Mouse (Mus musculus) forebrain, embryonic 12.5 days (tissue): Measurements from ENCODE around the gene Nif3l1. TPM values are rescaled to one million over a fixed set of nuclear protein-coding genes. Genes with fewer than 3 reads are reported as not detected.

Source experiments
- ATAC-seq: fragments of 200-750 bp; cut with Nextera tagmentation; 2 replicates; pipeline ENCODE4 v1.8.0; 2017; ENCODE audit warnings: moderate TSS enrichment; ENCODE audit not compliant: low FRiP score
- H3K27ac ChIP-seq: fragments of 300-500 bp; sonication (generic); 2 replicates; pipeline ENCODE4 v1.5.1; 2016; ENCODE audit warnings: mild to moderate bottlenecking
- H3K27me3 ChIP-seq: fragments of 300-500 bp; sonication (generic); 2 replicates; pipeline ENCODE4 v1.6.1; 2016; ENCODE audit warnings: mild to moderate bottlenecking
- H3K36me3 ChIP-seq: fragments of 300-500 bp; sonication (generic); replicated peaks from 2 replicates; pipeline ENCODE4 v1.6.1; 2016; ENCODE audit warnings: mild to moderate bottlenecking
- H3K4me1 ChIP-seq: fragments of 300-500 bp; sonication (generic); 2 replicates; pipeline ENCODE4 v1.6.1; 2016
- H3K4me2 ChIP-seq: fragments of 300-500 bp; sonication (generic); 2 replicates; pipeline ENCODE4 v1.6.1; 2016; ENCODE audit warnings: mild to moderate bottlenecking, moderate library complexity
- H3K4me3 ChIP-seq: fragments of 300-500 bp; sonication (generic); replicated peaks from 2 replicates; pipeline ENCODE4 v1.5.1; 2016; ENCODE audit warnings: mild to moderate bottlenecking
- H3K9ac ChIP-seq: fragments of 300-500 bp; sonication (generic); 2 replicates; pipeline ENCODE4 v1.6.1; 2016; ENCODE audit warnings: mild to moderate bottlenecking
- H3K9me3 ChIP-seq: fragments of 300-500 bp; sonication (generic); 2 replicates; pipeline ENCODE4 v1.6.1; 2016
- WGBS: fragments of 180-500 bp; shearing (Covaris S2); methylation state at CpG from one replicate; pipeline ENCODE4 v1.1.7; 2016; 5-methylcytosine and 5-hydroxymethylcytosine counted together
- polyA plus RNA-seq: library from polyadenylated mRNA; unstranded; fragments of >200 nt; fragmentation: Nextera tagmentation; extraction: Ambion mirVana; gene quantifications from 2 replicates; pipeline ENCODE4 v1.2.1, GENCODE M21; 2016

The Nif3l1 gene
- 57.9 and 65.0 TPM in 2 replicates for polyA plus RNA-seq

DNA sequence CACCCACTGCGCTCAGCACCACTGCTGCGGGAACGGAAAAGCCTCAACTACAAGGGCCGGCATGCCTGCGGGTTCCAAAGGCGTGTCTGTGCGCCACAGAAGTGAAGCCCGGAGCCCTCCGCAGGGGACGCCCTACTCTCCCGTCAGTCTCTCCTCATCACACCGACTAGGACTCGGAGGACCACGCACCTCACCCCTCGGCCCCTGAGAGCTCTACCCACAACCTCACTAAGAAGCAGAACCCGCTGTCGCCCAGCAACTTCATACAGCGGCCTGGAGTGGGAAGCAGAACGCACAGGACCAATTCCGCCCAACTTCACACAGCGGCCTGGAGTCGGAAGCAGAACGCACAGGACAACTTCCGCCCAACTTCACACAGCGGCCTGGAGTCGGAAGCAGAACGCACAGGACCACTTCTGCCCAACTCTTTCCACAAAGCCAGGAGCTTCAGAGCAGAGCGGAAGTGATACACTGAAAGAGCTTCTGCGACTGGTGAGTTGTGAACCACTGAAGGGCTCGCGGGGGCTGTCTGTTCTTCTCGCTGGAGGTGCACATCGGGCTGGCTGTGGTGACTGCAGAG lies at the start of gene Nif3l1, which contains the start of gene Ppil3:
Nif3l1 (plus strand) TSS at position 9 of the 580 bp plus-strand sequence.
Ppil3 (minus strand) TSS at position 344 of the 580 bp plus-strand sequence.
- Histone ChIP-seq H3K36me3 (peaks cover 31% of the 10 kb centered on the region), H3K9me3 (no peaks in the 10 kb centered on the region), H3K4me1 (peaks cover 26% of the 10 kb centered on the region), H3K4me2 (peak within 1 kb of the TSS; percentile 64), H3K27ac (peak within 1 kb of the TSS; percentile 88), H3K9ac (peak within 1 kb of the TSS; percentile 79), H3K27me3 (no peaks in the 10 kb centered on the region), H3K4me3 (peak within 1 kb of the TSS; percentile 66)
- under 1% methylated on average over 33 of the region's 33 CpGs for WGBS
- peak; percentile 95 for ATAC-seq

DNA sequence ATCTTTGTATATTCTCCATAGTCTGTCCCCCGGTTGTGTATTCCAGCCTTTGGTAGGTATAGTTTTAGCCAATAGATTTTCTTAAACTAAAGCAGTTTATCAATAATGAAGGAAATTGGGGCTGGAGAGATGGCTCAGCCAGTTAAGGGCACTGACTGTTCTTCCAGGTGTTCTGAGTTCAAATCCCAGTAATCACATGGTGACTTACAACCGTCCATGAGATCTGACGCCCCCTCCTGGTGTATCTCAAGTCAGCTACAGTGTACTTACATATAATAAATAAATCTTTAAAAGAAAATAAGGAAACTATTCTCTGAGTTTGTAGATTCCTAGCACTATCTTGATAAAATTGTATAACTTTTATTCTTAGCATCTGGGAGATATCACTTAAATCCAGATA lies 49.6 kb upstream of the Nif3l1 start:
- no peak overlapping the region for H3K27ac ChIP-seq
- WGBS, result 85% methylated on average over 3 of the region's 3 CpGs
- ATAC-seq, result no peak
- peaks cover 22% of the 10 kb centered on the region for H3K4me1 ChIP-seq
- H3K4me2 ChIP-seq, result no peak overlapping the region
- H3K9ac ChIP-seq, result no peak overlapping the region
- H3K36me3 ChIP-seq, result peaks cover 55% of the 10 kb centered on the region
- H3K27me3 ChIP-seq, result no peaks in the 10 kb centered on the region
- no peaks in the 10 kb centered on the region for H3K9me3 ChIP-seq
- no peak overlapping the region for H3K4me3 ChIP-seq

DNA sequence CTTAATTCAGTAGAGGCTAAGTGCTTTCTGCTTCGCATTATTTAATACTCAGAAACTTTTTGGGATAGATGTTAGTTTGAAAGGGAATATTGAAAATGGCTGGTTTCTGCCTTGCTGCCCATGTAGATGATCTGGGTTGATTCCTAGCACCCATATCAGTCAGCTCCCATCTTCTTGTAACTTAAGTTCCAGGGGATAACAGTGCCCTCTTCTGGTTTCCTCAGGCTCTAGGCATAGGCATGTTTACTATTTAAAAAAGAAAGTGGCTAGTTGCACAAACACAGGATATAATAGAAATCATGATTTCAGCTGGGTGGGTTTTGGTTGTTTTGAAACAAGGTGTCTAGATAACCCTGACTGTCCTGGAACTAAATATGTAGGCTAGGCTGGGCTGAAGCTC lies 48.8 kb upstream of the Nif3l1 start:
- Histone ChIP-seq H3K4me1 (peaks cover 21% of the 10 kb centered on the region), H3K4me3 (no peak overlapping the region), H3K9me3 (no peaks in the 10 kb centered on the region), H3K27me3 (no peaks in the 10 kb centered on the region), H3K9ac (no peak overlapping the region), H3K36me3 (peaks cover 63% of the 10 kb centered on the region), H3K4me2 (no peak overlapping the region), H3K27ac (no peak overlapping the region)
- WGBS, result 100% methylated on average over 1 of the region's 1 CpGs
- ATAC-seq, result no peak

DNA sequence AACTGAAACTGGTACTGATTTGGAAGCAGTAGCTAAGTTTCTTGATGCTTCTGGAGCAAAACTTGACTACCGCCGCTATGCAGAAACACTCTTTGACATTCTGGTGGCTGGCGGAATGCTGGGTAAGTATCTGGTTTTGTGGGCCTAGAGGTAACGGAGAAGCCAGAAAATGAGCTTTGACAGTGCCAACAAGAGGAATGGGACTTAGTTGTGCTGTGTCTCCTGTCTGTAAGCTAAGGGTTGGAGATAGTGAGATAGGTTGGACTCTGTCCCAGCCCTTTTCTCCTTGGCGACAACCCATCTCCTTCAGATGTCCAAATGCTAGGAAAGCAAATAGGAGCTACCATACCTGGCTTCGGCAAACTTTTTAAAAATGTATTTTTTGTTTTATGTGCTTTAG lies 47.2 kb upstream of the Nif3l1 start:
- ATAC-seq, result no peak
- WGBS, result 91% methylated on average over 6 of the region's 6 CpGs
- H3K36me3 ChIP-seq, result peaks cover 78% of the 10 kb centered on the region
- H3K4me1 ChIP-seq, result peaks cover 13% of the 10 kb centered on the region
- H3K9me3 ChIP-seq, result no peaks in the 10 kb centered on the region
- H3K27ac ChIP-seq, result no peak overlapping the region
- H3K27me3 ChIP-seq, result no peaks in the 10 kb centered on the region
- H3K4me2 ChIP-seq, result no peak overlapping the region
- no peak overlapping the region for H3K4me3 ChIP-seq
- H3K9ac ChIP-seq, result no peak overlapping the region

DNA sequence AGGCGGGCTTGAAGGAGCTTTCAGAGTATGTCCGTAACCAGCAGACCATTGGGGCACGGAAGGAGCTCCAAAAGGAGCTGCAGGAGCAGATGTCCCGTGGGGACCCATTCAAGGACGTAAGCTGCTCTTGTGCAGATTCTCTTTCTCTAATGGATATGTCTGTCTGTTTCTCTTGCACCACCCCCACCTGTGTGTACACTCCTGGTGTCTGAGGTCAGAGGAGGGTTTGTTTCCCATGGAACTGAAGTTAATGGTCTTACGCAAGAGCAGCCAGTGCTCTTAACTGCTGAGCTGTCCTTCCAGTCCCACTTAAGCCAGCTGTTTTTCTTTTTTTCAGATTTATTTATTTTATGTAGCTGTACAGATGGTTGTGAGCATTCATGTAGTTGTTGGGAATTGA lies 43.6 kb upstream of the Nif3l1 start:
- Histone ChIP-seq H3K4me2 (no peak overlapping the region), H3K27ac (no peak overlapping the region), H3K9ac (no peak overlapping the region), H3K36me3 (peaks cover 91% of the 10 kb centered on the region), H3K4me1 (no peaks in the 10 kb centered on the region), H3K9me3 (no peaks in the 10 kb centered on the region), H3K4me3 (no peak overlapping the region), H3K27me3 (no peaks in the 10 kb centered on the region)
- ATAC-seq, result no peak
- WGBS, result 95% methylated on average over 6 of the region's 6 CpGs

DNA sequence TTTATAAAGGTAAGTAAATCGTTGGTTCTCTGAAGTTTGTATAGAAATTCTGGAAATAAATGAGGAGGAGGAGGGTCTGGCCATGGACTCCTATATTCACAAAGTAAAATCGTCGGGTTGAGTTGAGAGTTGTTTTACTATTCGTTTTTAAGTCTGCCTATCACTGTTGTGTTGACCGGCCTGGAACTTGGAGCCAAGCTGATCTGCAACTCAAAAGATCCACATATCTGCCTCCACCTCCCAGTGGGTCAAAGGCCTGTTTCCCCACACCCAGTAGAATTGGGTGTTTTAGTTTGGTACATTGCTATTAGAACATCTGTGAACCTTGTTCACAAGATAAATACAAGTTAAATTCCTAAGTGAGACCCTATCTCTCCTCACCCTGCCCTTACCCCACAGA lies 41.2 kb upstream of the Nif3l1 start:
- no peak overlapping the region for H3K4me3 ChIP-seq
- no peak for ATAC-seq
- H3K9me3 ChIP-seq, result no peaks in the 10 kb centered on the region
- 94% methylated on average over 5 of the region's 5 CpGs for WGBS
- no peak overlapping the region for H3K27ac ChIP-seq
- H3K4me1 ChIP-seq, result no peaks in the 10 kb centered on the region
- peaks cover 67% of the 10 kb centered on the region for H3K36me3 ChIP-seq
- H3K27me3 ChIP-seq, result no peaks in the 10 kb centered on the region
- no peak overlapping the region for H3K4me2 ChIP-seq
- H3K9ac ChIP-seq, result no peak overlapping the region

DNA sequence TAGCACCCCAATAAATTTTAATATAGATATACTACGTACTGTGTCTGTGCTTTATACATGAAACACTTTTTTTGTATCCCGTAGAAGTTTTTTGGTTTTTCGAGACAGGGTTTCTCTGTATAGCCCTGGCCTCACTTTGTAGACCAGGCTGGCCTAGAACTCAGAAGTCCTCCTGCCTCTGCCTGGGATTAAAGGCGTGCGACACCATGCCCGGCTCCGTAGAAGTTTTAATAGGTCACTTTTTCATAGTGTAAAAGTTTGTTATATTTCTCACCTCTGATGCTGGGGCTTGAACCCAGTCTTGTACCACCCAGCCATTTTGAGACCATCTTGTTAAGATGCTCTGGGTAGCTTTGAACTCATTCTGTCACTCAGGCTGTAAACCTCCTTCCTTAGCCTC lies 37.6 kb upstream of the Nif3l1 start:
- no peak overlapping the region for H3K27ac ChIP-seq
- H3K9me3 ChIP-seq, result no peaks in the 10 kb centered on the region
- no peaks in the 10 kb centered on the region for H3K27me3 ChIP-seq
- no peaks in the 10 kb centered on the region for H3K4me1 ChIP-seq
- no peak overlapping the region for H3K4me3 ChIP-seq
- 95% methylated on average over 7 of the region's 7 CpGs for WGBS
- no peak for ATAC-seq
- no peak overlapping the region for H3K4me2 ChIP-seq
- H3K36me3 ChIP-seq, result peaks cover 61% of the 10 kb centered on the region
- H3K9ac ChIP-seq, result no peak overlapping the region

DNA sequence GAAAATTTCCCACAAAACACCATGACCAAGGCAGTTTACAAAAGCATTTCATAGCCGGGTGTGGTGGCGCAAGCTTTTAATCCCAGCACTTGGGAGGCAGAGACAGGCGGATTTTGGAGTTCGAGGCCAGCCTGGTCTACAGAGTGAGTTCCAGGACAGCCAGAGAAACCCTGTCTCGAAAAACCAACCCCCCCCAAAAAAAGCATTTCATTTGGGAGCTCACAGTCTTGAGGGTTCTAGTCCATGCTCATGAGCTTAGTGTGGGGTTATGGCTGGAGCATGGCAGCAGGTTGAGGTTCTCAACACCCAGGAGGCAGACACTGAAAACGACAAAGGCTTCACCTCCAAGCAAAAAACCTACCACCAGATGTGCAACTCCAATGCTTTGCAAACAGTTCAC lies 36.8 kb upstream of the Nif3l1 start:
- H3K9ac ChIP-seq, result no peak overlapping the region
- peaks cover 61% of the 10 kb centered on the region for H3K36me3 ChIP-seq

DNA sequence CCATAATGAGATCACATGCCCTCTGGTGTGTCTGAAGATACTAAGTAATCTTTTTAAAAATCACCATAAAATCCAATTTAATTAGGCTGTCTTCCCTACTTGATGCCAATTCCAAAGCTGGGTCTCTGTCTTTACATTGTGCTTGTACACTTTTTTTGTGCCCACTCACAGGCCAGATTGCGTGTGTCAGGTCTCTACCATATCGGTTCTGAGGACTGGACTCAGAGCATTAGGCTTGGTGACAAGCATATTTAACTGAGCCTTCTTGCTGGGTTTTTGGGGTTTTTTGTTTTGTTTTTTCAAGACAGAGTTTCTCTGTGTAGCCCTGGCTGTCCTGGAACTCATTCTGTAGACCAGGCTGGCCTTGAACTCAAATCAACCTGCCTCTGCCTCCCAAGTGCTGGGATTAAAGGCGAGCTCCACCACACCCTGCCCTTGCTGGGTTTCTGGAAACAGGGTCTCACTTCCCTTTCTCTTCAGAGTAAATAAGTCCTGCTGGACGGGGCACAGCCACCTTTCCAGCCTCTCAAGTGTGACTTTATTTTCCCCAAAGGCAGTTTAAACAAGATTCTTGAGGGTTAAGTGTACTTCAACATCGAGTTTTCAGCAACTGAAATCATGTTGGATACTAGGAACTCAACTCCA lies 35.3 kb upstream of the Nif3l1 start:
- Histone ChIP-seq H3K4me3 (no peak overlapping the region), H3K27ac (no peak overlapping the region), H3K9me3 (no peaks in the 10 kb centered on the region), H3K36me3 (peaks cover 61% of the 10 kb centered on the region), H3K4me1 (no peaks in the 10 kb centered on the region), H3K9ac (no peak overlapping the region), H3K4me2 (no peak overlapping the region), H3K27me3 (no peaks in the 10 kb centered on the region)
- WGBS, result 85% methylated on average over 5 of the region's 5 CpGs
- ATAC-seq, result no peak

More for the DNA sequence above, 36.8 kb upstream of the Nif3l1 start:
- no peak for ATAC-seq
- Histone ChIP-seq H3K4me1 (no peaks in the 10 kb centered on the region), H3K27ac (no peak overlapping the region), H3K9me3 (no peaks in the 10 kb centered on the region), H3K27me3 (no peaks in the 10 kb centered on the region), H3K4me2 (no peak overlapping the region), H3K4me3 (no peak overlapping the region)
- 78% methylated on average over 6 of the region's 6 CpGs for WGBS

DNA sequence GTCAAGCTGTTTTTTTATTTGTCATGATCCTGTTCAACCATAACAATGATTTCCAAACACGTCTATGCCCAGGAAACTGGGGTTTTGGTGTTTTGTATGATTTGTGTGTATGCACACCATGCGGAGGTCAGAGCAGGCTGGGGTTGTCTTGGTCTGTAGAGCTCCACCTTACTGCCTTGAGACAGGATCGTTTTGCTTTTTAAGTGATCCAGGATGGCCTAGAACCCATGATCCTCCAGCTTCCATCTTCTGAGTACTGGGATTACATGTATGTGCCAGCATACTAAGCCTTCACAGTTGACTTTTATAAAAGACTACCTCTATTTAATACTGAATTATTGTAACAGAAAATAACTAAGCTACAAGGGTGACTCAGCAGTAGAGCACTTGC lies 34.8 kb upstream of the Nif3l1 start:
- no peaks in the 10 kb centered on the region for H3K4me1 ChIP-seq
- no peak overlapping the region for H3K4me3 ChIP-seq
- no peak overlapping the region for H3K4me2 ChIP-seq
- H3K9me3 ChIP-seq, result no peaks in the 10 kb centered on the region
- 92% methylated on average over 3 of the region's 3 CpGs for WGBS
- peaks cover 62% of the 10 kb centered on the region for H3K36me3 ChIP-seq
- no peak overlapping the region for H3K27ac ChIP-seq
- no peaks in the 10 kb centered on the region for H3K27me3 ChIP-seq
- no peak overlapping the region for H3K9ac ChIP-seq
- ATAC-seq, result no peak

DNA sequence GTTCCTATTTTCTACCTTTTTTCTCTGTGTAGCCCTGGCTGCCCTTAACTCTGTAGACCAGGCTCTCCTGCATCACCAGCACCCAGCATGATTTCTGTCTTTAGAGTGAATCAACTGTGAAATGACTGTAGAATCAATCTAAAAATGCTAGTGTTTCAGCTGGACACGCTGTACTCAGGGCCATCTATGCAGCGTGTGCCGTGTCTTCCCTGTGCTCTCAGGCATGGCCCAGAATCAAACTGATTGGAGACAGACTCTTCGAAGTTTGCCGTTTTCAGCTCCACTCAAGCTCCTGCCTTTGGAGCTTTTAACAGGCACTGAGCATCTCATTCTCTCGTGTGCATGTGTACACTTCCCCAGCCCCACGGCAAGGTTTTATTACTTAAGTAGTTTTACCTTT lies 34.2 kb upstream of the Nif3l1 start:
- WGBS, result 93% methylated on average over 7 of the region's 7 CpGs
- ATAC-seq, result no peak
- H3K9me3 ChIP-seq, result no peaks in the 10 kb centered on the region
- no peak overlapping the region for H3K4me3 ChIP-seq
- no peaks in the 10 kb centered on the region for H3K27me3 ChIP-seq
- no peaks in the 10 kb centered on the region for H3K4me1 ChIP-seq
- no peak overlapping the region for H3K27ac ChIP-seq
- no peak overlapping the region for H3K9ac ChIP-seq
- H3K4me2 ChIP-seq, result no peak overlapping the region
- H3K36me3 ChIP-seq, result peaks cover 61% of the 10 kb centered on the region

DNA sequence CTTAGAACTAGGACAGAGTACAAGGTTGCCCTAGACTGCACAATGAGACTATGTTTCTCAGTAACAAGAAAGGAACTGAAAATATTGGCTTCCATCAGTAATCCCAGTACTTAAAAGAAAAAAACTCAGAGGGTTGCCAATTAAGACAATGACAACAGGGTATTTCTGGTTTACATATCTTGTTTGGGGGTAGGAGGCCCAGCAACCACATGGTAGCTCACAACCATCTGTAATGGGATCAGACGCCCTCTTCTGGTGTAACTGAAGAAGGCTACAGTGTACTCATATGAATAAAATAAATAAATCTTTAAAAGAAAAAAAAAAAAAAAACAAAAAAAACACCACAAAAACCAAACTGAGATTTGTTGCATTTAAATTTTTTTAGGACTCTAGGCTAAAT lies 29.5 kb upstream of the Nif3l1 start:
- peaks cover 86% of the 10 kb centered on the region for H3K36me3 ChIP-seq
- H3K4me2 ChIP-seq, result no peak overlapping the region
- no peak overlapping the region for H3K9ac ChIP-seq
- no peaks in the 10 kb centered on the region for H3K9me3 ChIP-seq
- ATAC-seq, result no peak
- WGBS, result 42% methylated on average over 1 of the region's 1 CpGs
- no peaks in the 10 kb centered on the region for H3K4me1 ChIP-seq
- H3K27me3 ChIP-seq, result no peaks in the 10 kb centered on the region
- H3K4me3 ChIP-seq, result no peak overlapping the region
- no peak overlapping the region for H3K27ac ChIP-seq

DNA sequence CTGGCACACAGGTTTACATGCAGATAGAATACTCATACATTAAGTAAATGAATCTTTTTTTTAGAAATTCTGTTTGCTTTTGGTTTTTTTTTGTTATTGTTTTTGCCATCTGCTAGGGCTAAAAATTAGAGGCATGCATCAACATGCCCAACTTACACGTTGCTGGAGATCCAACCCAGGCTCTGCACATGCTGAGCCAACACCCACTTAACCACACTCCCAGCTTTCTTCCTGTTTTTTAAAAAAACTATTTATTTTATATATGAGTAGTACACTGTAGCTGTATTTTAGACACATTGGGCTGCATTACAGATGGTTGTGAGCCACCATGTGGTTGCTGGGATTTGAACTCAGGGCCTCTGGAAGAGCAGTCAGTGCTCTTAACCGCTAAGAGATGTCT lies 28.9 kb upstream of the Nif3l1 start:
- H3K9me3 ChIP-seq, result no peaks in the 10 kb centered on the region
- H3K4me1 ChIP-seq, result peaks cover 2% of the 10 kb centered on the region
- H3K4me2 ChIP-seq, result no peak overlapping the region
- H3K27me3 ChIP-seq, result no peaks in the 10 kb centered on the region
- 89% methylated on average over 2 of the region's 2 CpGs for WGBS
- H3K4me3 ChIP-seq, result no peak overlapping the region
- ATAC-seq, result no peak
- no peak overlapping the region for H3K27ac ChIP-seq
- H3K36me3 ChIP-seq, result peaks cover 83% of the 10 kb centered on the region
- H3K9ac ChIP-seq, result no peak overlapping the region
